Mouse (Mus musculus): ENCODE measurements around the gene A2ml1.

DNA sequence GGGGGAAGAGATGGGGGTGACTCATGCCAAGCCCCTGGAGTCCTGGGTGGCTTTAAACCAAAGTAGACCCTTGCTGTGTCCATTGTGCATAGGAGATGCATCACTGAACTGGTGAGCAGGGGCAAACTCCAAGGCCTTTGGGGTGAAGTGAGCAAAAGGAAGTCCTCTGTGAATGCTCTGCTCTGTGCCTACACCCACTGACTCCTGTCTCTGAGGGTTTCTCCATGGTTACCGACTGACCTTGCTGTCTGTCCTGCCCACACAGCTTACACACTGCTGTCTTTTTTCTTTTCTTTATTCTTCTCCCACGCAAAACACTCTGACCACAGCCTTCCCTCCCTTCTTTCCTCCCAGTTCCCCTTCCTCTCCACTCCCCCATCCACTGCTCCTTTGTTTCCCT is 41.3 kb upstream of the A2ml1 start:
- TF ChIP-seq POLR2A (IDR thresholded peaks at IDR 0.05; ENCODE audit: insufficient read depth, low read depth, low read length) (no peak), CTCF (IDR thresholded peaks at IDR 0.05; ENCODE audit: insufficient read depth, low read depth, low read length) (no peak)
